Mouse (Mus musculus): ENCODE measurements around the gene AU015836.

DNA sequence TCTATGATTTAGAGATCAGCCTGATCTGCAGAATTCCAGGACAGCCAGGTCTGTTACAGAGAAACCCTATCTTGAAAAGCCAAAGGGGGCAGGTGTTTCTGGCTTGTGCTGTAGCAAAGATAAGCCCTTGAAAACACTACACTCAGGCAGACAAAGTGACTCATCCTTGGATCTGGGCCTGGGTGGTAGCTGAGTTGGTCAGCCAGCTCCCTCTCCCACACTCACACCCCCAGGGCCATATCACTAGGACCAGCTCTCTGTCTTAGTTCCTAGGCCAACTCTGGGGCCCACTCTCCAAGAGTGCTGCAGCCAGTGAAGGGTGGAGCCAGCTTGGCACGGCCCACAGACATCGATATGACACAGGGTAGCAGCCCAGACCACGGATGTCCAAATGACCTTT lies 38.5 kb downstream of the AU015836 start:
- TF ChIP-seq CTCF (IDR thresholded peaks at IDR 0.05; ENCODE audit: extremely low read depth, insufficient read depth, insufficient read length, insufficient replicate concordance) (no peak), POLR2A (IDR thresholded peaks at IDR 0.05; ENCODE audit: low read depth, low read length) (no peak)

Measured in spleen, adult 2 months (tissue).